Mouse (Mus musculus) sigmoid colon, adult 10 weeks (tissue): ENCODE results near the gene Cep162. TPM values are rescaled to one million over a fixed set of nuclear protein-coding genes. Genes with fewer than 3 reads are reported as not detected.

Source experiments
- polyA plus RNA-seq: library from polyadenylated mRNA; stranded (reverse); fragments of 350-450 nt; fragmentation: Illumina TruSeq; extraction: RNeasy Lipid Tissue Mini Kit (QIAGEN cat#74804); gene quantifications from one replicate; pipeline ENCODE4 v1.2.3, GENCODE M21; 2014; ENCODE audit warnings: low read depth, low replicate concordance

Cep162 gene
- 12.3 TPM for polyA plus RNA-seq

GRCm38 (mm10) chr9:87254903-87255695 is at the start of gene Cep162:
Cep162 (minus strand) TSS chr9:87255536.

DNA sequence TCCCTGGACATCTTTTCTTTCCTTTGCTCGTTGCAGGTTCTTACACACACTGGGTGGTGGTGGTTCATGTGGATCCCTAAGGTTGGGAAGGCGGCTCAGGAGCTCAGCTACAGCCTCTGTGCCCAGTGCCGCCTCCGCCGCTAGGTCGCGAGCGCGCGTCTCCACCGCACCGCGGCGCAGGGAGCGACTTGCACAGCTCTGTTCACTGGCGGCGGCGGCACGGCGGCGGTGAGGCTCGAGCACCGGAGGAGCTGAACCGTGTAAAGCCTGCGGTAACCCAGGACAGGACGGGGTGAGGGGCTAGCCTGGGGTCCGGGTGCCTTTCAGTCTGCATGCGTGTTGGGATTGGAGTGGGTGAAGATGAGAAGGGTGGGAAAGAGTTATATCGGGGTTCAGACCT is 111.2 kb downstream of the Cep162 start, which contains the start of gene Mrap2:
Gene Mrap2 (plus strand): TSS at position 201 of the 400 bp plus-strand sequence.

Other genes with a start within 250 kb of the Cep162 start
- not detected for gene Ripply2, start 240.0 kb downstream of the Cep162 start, polyA plus RNA-seq
- 181 TPM for gene Cyb5r4, start 233.5 kb downstream of the Cep162 start, polyA plus RNA-seq
- not detected for gene Mrap2, start 111.2 kb downstream of the Cep162 start, polyA plus RNA-seq